Mouse (Mus musculus): Measurements from ENCODE around the gene Trpv2.

Gene Trpv2

DNA sequence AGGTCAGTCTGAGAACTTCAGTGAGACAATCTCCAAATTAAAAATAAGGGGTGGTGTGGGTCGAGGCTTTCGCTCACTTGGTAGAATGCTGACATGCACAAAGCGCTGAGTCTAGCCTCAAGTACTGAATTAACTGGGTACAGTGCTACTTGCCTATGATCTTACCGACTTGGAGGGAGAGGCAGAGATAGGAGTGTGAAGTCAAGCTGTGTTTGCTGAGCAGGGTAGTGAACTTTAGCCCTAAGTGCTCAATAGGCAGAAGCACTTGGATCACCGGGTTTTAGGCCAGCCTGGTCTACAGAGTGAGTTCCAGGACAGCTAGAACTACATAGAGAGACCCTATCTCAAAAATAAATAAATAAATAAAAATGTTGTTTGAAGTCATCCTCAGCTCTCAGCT lies 17.1 kb upstream of the Trpv2 start:
- in situ Hi-C loops (cut with MboI; ENCODE audit: unreplicated experiment in 2 of 2), result no loop called here

DNA sequence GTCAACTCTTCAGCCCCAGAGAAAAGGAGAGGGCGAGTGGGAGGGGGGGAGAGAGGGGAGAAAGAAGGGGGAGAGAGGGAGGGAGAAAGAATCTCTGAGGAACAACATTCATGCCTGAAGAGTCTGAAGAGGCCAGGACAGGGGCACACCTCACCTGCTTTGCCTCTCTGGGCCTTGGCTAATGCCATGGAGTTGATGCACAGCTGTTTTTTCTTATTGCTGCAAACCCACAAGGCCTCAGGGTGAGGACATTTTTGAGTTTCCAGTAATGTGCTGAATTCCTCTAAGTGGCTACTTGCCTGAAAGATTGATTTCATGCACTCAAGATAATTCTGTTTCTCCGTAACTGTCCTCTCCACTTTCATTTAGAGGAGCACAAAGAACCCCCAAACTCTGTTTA lies 16.1 kb upstream of the Trpv2 start:
- in situ Hi-C loops (cut with MboI; ENCODE audit: unreplicated experiment in 2 of 2), result no loop called here

DNA sequence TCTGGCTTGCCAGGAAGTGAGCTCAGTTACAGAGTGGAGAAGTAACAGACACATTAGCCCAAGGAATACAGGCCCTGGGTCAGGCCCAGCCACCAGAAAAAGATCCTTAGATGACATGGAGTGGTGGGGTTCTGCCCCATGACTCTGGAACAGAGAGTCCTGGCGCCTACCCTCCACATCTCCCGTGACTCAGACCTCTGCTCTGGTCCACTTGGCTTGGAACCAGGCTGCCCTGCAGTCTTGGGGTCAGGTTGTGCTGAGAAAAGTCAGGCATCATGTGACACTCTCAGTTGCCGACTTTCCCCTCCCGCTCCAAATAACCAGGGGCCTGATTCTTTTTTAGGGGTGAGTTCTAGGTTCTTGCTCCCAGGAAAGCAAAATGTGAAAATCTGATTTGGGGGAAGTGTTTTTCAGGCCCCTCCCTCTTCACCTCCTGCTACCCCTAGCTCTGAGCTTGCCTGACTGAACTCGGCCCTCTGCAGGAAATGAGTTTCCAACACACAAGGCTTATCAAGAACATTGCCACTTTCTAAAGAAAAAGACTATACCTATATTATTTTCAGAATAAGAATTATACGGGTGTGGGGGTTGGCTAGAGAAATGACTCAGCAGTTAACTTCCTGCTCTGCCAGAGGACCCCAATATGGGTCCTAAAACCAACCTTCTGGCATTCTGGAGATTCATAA lies 15.2 kb upstream of the Trpv2 start:
- in situ Hi-C loops (cut with MboI; ENCODE audit: unreplicated experiment in 2 of 2), result no loop called here

DNA sequence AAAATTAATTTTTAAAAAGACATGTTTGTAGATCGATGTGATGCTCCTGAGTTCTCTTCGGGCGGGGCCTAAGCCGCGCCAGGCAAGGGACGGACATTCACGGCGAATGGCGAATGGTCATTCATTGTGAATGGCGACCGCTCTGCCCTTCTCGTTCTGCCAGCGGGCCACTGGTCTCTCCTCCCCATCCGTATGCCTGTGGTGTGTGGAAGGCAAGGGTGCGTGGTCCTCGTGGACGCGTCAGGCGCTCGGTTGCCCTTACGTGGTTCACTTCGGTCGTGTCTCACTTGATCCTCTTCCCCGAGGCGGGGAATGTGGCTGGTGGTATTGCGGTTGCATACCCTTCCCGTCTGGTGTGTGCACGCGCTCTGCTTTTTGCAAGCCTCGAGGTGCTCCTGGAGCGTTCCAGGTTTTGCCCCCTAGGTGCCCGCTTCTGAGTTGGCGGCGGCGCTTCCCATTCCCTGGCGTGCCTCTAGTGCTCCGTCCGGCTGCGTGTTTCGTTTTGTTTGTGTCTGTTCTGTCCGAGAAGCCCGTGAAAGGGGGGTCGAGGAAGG lies 13.7 kb upstream of the Trpv2 start:
- in situ Hi-C loops (cut with MboI; ENCODE audit: unreplicated experiment in 2 of 2), result no loop called here

DNA sequence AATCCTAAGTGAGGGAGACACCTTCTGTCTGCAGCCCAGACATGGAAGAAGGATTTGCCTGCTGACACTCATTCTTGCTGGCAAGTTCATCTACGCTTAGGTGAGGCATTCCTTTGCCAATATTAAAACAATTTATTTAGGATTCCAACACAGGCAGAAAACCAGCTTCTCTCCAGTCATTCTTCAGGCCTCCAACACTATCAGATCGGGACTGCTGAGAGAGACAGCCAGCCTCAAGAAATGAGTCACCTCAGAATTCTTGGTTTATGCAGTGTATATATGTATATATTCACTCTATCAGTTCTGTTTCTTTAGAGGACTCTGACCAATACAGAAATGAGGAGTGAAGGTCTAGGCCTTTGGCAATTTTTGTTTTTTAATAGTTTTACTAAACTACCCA lies 10.7 kb upstream of the Trpv2 start:
- in situ Hi-C loops (cut with MboI; ENCODE audit: unreplicated experiment in 2 of 2), result no loop called here

DNA sequence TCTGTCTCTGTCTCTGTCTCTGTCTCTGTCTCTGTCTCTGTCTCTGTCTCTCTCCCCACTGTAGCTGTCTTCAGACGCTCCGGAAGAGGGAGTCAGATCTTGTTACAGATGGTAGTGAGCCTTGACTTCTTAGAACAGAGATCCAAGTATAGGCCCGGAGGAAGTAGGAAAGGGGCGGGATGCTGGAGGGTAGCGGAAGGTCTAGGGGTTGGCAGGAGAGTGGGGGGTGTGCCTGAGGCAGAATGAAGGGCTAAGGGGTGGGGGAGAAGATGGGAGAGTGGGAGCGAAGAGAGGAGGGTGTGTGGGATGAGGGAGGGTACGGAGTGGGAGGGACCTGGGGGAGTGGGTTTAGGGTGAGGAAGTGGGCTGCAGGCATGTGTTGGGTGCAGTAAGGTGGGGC lies 8.5 kb upstream of the Trpv2 start:
- in situ Hi-C loops (cut with MboI; ENCODE audit: unreplicated experiment in 2 of 2), result no loop called here

DNA sequence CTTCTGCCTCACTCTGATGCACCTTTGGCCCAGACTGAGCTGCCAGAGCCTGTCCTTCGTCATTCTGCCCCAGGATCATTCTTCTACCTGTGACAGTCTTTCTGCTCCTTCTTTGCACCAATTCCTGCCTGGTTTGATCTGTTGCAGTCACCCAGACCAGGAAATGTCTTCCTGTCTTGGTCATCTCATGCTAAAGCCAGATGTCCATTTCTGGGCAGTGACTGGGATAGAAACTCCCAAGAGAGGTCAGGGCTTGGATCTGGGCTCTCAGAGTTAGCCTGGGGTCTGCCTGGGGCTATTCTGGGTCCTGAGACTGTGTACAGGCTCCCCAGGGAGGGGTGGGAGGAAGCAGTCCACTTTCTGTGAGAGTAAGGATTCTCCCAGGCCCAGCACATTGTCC lies 8.1 kb upstream of the Trpv2 start:
- in situ Hi-C loops (cut with MboI; ENCODE audit: unreplicated experiment in 2 of 2), result no loop called here

DNA sequence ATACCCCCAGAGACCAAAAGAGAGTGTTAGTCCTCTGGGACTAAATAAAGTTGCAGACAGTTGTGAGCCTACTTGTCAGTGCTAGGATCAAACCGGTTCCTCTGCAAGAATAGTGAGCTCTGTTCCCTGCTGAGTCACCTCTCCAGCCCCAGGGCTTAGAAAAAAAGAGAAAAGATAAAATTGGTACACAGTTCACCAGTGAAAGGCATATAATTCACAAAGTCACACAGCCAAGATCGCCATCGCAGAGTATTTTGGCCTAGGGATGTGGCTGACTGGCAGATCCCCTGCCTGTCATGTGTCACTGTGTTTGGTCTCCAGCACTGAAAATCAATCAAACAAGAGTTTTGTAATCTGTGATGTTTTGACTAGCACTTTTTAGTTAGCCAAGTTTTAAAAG lies 6.0 kb upstream of the Trpv2 start:
- in situ Hi-C loops (cut with MboI; ENCODE audit: unreplicated experiment in 2 of 2), result no loop called here

DNA sequence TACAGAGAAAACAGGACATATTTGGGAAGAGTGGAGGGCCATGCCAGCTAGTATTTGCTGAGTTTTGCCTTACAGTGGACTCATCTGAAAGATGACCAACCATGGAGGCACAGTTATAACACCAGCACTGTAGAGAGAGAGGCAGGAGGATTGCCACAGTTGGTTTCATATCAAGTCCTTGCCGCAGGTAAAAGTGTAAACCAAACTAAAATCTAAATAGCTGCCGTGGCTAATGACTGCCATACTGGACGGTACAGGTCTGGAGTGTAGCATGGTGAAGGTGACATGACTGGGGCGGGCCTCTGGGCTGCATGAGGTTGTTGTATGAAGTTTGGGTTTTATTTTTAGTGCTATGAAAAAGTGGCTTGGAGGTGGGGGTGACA lies 408 bp downstream of the Trpv2 start:
- in situ Hi-C loops (cut with MboI; ENCODE audit: unreplicated experiment in 2 of 2), result loop anchor here (5.0 to 25.0 kb wide), 3 partner anchors 122 to 637 kb away; partner anchors contain the start of gene Akap10 (in 2 of the 2)

DNA sequence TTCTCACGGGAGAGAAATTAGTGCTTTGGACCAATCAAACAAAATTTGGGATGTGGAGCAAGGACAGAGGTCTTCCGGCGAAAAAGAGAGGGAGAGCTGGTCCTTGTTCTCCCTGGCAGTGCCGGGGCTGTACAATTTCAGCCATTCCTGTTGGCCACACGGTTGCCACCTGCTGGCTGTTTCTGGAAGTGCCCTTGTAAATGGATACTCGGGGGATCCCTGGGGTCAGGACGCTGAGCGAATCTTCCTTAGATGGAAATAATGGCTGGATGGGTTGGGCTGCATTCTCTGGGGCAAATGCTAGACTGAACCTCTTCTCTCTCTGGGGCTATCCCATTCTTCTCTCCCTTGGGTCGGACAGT lies 992 bp downstream of the Trpv2 start:
- in situ Hi-C loops (cut with MboI; ENCODE audit: unreplicated experiment in 2 of 2), result loop anchor here (5.0 to 25.0 kb wide), 3 partner anchors 123 to 638 kb away; partner anchors contain the start of gene Akap10 (in 2 of the 2)

DNA sequence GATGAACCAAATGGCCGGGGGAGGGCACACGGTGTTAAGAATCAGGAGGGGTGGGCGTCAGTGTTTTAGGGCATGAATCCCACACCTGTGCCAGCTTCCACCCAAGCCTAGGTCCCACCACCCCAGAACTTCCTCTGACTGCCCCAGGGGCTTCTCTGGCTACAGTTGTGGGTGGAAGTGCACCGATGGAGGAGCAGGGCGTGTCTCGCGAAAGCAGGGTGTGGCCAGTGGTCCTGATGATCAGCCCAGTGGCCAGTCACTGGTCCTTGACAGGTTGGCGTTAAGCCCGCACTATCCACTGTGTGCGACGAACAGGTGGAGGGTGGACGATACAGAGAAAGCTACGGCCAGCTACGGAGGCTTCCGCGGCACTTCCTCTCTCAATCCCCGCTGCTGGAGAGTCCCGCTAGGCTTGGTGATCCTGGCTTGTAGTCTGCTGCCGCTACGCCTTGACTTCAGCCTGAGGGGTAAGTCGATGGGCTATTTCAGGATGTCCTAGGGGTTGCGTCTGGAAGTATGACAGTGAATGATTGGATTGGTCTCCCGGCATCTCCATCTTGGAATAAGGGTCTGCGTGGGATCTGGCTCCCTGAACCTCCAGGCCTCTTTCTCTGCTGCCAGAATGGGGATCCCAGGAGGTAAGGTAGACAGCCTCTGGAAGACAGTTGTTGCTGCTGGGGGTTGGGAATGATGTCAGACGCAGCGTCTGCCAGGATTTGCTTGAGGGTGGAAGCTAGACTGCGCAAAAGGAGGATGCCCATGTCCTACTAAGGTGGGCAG lies 1.6 kb downstream of the Trpv2 start:
- in situ Hi-C loops (cut with MboI; ENCODE audit: unreplicated experiment in 2 of 2), result loop anchor here (5.0 to 25.0 kb wide), 3 partner anchors 124 to 639 kb away; partner anchors contain the start of gene Akap10 (in 2 of the 2)

DNA sequence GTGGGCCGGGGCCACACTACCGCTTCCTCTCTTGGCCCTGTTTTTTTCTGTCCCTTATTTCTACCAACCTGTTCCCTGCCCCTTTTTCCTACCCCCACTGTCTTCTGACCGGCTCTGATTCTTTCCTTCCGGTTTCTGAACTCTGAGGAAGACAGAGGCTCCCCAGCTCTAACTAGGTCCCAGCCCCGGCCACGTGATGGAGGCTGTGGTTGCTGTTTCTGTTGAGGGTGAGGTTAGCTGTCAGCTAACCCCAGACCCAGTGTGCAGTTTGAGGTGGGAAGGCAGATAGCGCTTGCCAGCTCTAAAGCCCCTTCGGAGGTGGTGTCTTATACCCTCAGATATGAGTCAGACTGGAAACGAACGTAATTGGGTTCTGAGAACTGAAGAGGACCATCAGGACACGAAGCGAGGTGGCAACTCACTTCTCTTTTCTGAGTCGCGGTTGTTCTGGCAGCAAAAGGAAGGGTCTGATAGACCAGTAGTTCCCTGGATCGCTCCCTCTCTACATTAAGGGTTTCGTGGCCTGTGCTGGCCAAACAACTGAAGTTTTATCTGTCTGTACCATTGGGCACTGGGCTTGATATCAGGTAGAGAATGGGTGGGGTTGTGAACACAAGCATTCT lies 2.4 kb downstream of the Trpv2 start:
- in situ Hi-C loops (cut with MboI; ENCODE audit: unreplicated experiment in 2 of 2), result loop anchor here (5.0 to 25.0 kb wide), 3 partner anchors 124 to 639 kb away; partner anchors contain the start of gene Akap10 (in 2 of the 2)

DNA sequence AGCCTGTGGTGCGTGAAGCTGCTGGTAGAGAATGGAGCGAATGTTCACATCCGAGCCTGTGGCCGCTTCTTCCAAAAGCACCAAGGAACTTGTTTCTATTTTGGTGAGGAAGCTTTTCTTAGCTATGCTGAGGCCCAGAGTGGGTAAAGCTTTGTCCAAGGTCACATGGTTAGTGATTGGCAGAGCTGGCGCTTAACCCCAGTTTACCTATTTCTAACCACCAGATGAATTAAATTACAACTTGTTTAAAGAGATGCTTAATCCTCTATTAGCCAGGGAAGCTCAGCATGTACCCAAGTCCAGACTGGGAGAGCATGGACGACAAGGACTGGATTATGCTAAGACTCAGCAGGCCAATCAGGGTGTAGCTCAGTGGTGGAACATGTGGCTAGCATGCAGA lies 8.7 kb downstream of the Trpv2 start:
- in situ Hi-C loops (cut with MboI; ENCODE audit: unreplicated experiment in 2 of 2), result loop anchor here (25.0 kb wide), 1 partner anchor 646 kb away; the partner anchor contains the start of gene Akap10 (in 2 of the 2)

DNA sequence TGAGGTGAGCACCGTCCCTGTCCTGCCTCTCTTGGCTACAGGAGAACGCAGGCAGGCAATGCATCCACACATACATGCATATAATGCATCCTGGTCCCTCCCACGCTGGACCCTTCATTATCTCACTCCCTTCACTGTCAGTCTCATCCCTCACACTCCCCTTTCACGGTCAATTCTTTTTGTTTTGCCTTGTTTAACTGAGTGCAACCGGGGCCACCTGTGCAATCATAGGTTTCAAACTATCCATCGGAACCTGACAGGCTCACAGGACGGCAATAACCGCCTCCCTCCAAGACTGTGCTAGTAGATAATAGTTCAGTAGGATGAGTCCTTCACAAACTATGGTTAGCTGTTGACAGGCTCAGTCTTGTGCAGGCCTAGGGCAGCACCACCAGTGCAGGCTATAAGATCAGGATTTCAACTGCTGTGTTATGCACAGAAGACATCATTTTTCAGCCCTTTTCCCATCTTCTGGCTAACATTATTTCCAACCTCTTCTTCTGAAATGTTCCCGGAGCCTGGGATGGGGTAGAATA lies 10.5 kb downstream of the Trpv2 start:
- in situ Hi-C loops (cut with MboI; ENCODE audit: unreplicated experiment in 2 of 2), result loop anchor here (25.0 kb wide), 1 partner anchor 647 kb away; the partner anchor contains the start of gene Akap10 (in 2 of the 2)

DNA sequence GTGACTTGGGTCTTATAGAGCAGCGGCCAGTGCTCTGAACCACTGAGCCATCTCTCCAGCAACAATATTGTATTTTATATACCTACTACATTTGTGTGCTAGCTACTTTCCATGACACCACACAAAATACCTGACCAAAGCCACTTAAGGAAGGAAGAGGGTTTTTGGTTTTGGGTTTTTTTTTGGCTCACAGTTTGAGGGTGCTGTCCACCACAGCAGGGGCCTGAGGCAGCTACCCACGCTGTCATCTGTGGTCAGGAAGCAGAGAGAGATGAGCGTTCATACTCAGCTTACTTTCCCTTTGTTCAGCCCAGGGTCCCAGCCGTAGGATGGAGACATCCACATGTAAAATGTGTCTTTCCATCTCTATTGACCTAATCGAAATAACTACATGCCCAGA lies 12.7 kb downstream of the Trpv2 start:
- in situ Hi-C loops (cut with MboI; ENCODE audit: unreplicated experiment in 2 of 2), result loop anchor here (25.0 kb wide), 1 partner anchor 650 kb away; the partner anchor contains the start of gene Akap10 (in 2 of the 2)

DNA sequence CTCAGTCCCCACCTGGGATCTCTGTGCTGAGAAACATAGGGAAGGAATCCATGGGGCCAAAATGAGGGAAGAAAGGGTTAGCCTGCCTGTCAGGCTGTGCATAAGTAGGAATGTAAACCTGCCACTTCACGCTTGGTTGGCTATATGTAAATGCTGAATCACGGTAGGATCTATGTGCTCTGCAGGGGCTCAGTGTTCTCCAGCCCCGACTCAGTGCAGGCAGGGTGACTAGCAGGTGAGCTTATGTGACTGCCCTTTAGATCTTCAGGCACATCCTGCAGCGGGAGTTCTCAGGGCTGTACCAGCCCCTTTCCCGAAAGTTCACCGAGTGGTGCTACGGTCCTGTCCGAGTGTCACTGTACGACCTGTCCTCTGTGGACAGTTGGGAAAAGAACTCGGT lies 15.1 kb downstream of the Trpv2 start:
- in situ Hi-C loops (cut with MboI; ENCODE audit: unreplicated experiment in 2 of 2), result loop anchor here (25.0 kb wide), 1 partner anchor 652 kb away; the partner anchor contains the start of gene Akap10 (in 2 of the 2)

DNA sequence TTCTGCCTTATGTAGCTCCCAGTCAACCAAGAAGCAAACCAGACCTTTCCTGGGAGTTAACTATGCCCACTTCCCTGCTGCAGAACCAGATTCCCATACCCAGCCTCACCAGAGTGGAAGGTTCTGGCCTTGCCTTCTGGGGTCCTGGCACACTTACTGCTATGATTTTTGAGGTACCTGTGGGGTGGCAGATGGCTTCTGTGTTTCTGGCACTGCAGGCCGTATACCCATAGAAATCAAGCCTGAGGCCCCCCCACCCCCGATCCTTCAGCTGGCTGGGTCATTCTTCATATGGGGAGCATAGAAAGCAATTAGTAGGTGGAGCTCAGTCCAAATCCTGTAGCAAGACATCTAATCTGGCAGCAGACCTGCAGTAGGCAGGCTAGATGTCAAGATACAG lies 16.7 kb downstream of the Trpv2 start:
- in situ Hi-C loops (cut with MboI; ENCODE audit: unreplicated experiment in 2 of 2), result loop anchor here (25.0 kb wide), 1 partner anchor 654 kb away; the partner anchor contains the start of gene Akap10 (in 2 of the 2)

DNA sequence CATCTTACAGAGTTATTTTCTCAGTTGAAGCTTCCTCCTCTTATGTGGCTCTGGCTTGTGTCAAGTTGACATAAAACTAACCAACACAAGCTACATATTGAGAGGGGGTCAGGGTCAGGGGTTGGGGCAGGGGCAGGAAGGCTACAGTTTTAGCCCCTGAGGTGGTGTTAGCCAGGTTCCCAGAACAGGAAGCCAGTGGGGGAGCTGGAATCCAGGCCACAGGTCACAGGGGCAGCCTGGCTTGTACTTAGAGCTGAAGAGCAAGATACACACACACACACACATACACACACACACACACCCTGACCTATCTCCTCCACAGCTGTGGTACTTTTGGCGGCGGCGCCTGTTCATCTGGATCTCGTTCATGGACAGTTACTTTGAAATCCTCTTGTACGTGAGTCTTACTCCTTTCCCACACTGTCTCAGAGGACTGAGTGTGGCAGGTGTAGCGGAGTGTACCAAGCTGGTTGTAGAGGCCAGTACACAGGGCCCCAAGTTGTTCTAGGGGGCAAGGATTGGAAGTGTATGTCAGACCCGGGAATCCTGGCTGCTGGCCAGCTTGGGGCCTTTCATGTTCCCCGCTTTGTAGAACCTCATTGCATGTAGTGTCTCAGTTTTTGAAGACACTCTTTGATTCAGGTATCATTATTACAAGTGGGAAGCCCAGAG lies 17.8 kb downstream of the Trpv2 start:
- in situ Hi-C loops (cut with MboI; ENCODE audit: unreplicated experiment in 2 of 2), result loop anchor here (25.0 kb wide), 1 partner anchor 655 kb away; the partner anchor contains the start of gene Akap10 (in 2 of the 2)

DNA sequence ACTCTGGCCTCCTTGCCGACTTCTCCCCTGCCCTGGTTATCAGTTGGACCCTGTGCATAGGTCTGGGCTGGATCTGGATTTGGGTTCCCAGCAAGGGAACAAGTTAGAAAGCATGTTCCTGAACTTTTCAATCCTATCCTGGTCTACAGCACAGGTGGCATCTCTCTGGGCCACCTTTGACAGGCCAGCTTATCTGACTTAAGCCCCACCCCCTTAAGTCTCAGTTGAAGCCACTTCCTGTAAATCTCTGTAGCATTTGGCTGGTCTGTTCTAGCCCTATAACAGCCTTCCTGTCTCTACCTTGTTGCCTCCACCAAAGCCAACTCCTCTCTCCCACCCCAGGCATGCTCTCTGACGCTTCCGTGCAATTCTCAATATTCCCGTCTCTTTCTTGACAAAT lies 24.3 kb downstream of the Trpv2 start:
- in situ Hi-C loops (cut with MboI; ENCODE audit: unreplicated experiment in 2 of 2), result loop anchor here (25.0 kb wide), 1 partner anchor 661 kb away; the partner anchor contains the start of gene Akap10 (in 2 of the 2)

Data from v-Abl transformed pro-B cells (cell line).